ENCODE assay signal across 15 mouse cellular contexts in genomic region chr14:24770015-24770977, GRCm38 (mm10).
DNase-seq lines count a peak whose midpoint lies in the region; ATAC-seq lines count a peak whose summit lies in the region.
"Had no signal": no experiment of that assay in that cellular context is flagged by ENCODE, and none has a peak within 500 bp of the region (broad histone marks: within the 10 kb centered on the region; RNA-seq: fewer than 3 reads in every experiment).

No protein-coding gene starts in this region.

- peak; percentile 30 for DNase-seq in layer of hippocampus, adult 9-11 months
- DNase-seq in layer of hippocampus, adult 8-10 months (ENCODE audit: low spot score in 2 of 2): no peak
- peak; percentile 92 for DNase-seq in retina, postnatal 1 day
- no peak for DNase-seq in cerebellum, adult 18-20 months
- no peak for DNase-seq in urinary bladder, postnatal 25 days (ENCODE audit: low spot score)
- DNase-seq: adrenal gland, postnatal 14 days; cerebellum, adult 2 months; heart, adult 18-20 months; thymus, postnatal 36 days had no signal

- no peak overlapping the region for H3K4me3 ChIP-seq in forebrain, embryonic 13.5 days
- no peak overlapping the region for H3K4me3 ChIP-seq in midbrain, embryonic 12.5 days
- H3K4me3 ChIP-seq in liver, embryonic 12.5 days: no peak overlapping the region
- H3K4me3 ChIP-seq: limb, embryonic 13.5 days; lung, embryonic 15.5 days had no signal

- peak; percentile 43; the same call in 1 of the 2 replicates for ATAC-seq in forebrain, embryonic 13.5 days
- peak; percentile 86 for ATAC-seq in midbrain, embryonic 12.5 days (ENCODE audit: low FRiP score, low read depth)
- ATAC-seq in liver, embryonic 12.5 days: no peak
- ATAC-seq: inflammation-experienced regulatory T-cells, adult 6 months had no signal

- 15% methylated on average over 11 of the region's 11 CpGs for WGBS in forebrain, embryonic 13.5 days
- WGBS in midbrain, embryonic 12.5 days: 7% methylated on average over 8 of the region's 11 CpGs
- 29% methylated on average over 11 of the region's 11 CpGs for WGBS in liver, embryonic 12.5 days (ENCODE audit: insufficient replicate concordance)

- H3K36me3 ChIP-seq in forebrain, embryonic 13.5 days (ENCODE audit: poor library complexity, severe bottlenecking): no peaks in the 10 kb centered on the region
- no peaks in the 10 kb centered on the region for H3K36me3 ChIP-seq in midbrain, embryonic 12.5 days
- H3K36me3 ChIP-seq in liver, embryonic 12.5 days: no peaks in the 10 kb centered on the region
- H3K36me3 ChIP-seq: limb, embryonic 13.5 days; lung, embryonic 15.5 days had no signal

- peak overlapping the region; percentile 59 for H3K27ac ChIP-seq in forebrain, embryonic 13.5 days
- peak overlapping the region; percentile 89 for H3K27ac ChIP-seq in midbrain, embryonic 12.5 days (replicated peaks)
- no peak overlapping the region for H3K27ac ChIP-seq in liver, embryonic 12.5 days
- H3K27ac ChIP-seq: lung, embryonic 15.5 days had no signal

- no peaks in the 10 kb centered on the region for H3K27me3 ChIP-seq in forebrain, embryonic 13.5 days
- H3K27me3 ChIP-seq in midbrain, embryonic 12.5 days: no peaks in the 10 kb centered on the region
- H3K27me3 ChIP-seq in liver, embryonic 12.5 days (replicated peaks): no peaks in the 10 kb centered on the region; the same call in 1 of the 2 replicates
- H3K27me3 ChIP-seq: limb, embryonic 13.5 days; lung, embryonic 15.5 days had no signal

- peaks cover 53% of the 10 kb centered on the region for H3K4me1 ChIP-seq in forebrain, embryonic 13.5 days
- peaks cover 42% of the 10 kb centered on the region for H3K4me1 ChIP-seq in midbrain, embryonic 12.5 days
- H3K4me1 ChIP-seq in liver, embryonic 12.5 days: no peaks in the 10 kb centered on the region
- H3K4me1 ChIP-seq: lung, embryonic 15.5 days had no signal

- H3K9me3 ChIP-seq in forebrain, embryonic 13.5 days (replicated peaks): no peaks in the 10 kb centered on the region
- no peaks in the 10 kb centered on the region for H3K9me3 ChIP-seq in midbrain, embryonic 12.5 days
- H3K9me3 ChIP-seq in liver, embryonic 12.5 days (replicated peaks): no peaks in the 10 kb centered on the region
- H3K9me3 ChIP-seq: limb, embryonic 13.5 days; lung, embryonic 15.5 days had no signal

- peak overlapping the region; percentile 50 for H3K9ac ChIP-seq in forebrain, embryonic 13.5 days
- H3K9ac ChIP-seq in midbrain, embryonic 12.5 days (replicated peaks): 0 out of 2 replicates have a peak overlapping the region, but pooled peaks have one; percentile 11
- no peak overlapping the region for H3K9ac ChIP-seq in liver, embryonic 12.5 days
- H3K9ac ChIP-seq: limb, embryonic 13.5 days; lung, embryonic 15.5 days had no signal

- no peak overlapping the region for H3K4me2 ChIP-seq in forebrain, embryonic 13.5 days
- peak overlapping the region; percentile 9 for H3K4me2 ChIP-seq in midbrain, embryonic 12.5 days (replicated peaks)
- H3K4me2 ChIP-seq in liver, embryonic 12.5 days: no peak overlapping the region
- H3K4me2 ChIP-seq: limb, embryonic 13.5 days; lung, embryonic 15.5 days had no signal

Comparison
In these comparisons a context has a peak if more than half of its experiments do, and no peak if none do; other contexts are left out.
1. DNase-seq: peak in layer of hippocampus, adult 9-11 months (single experiment) and retina, postnatal 1 day (single experiment); none in layer of hippocampus, adult 8-10 months (0 of 2), cerebellum, adult 18-20 months (0 of 2) and urinary bladder, postnatal 25 days (single experiment).